Mouse (Mus musculus): Measurements from ENCODE around the gene Myzap. TPM values are rescaled to one million over a fixed set of nuclear protein-coding genes. Genes with fewer than 3 reads are reported as not detected.
"Not testable (repeated sequence)": the region's sequence is repeated elsewhere in the genome, so short reads cannot be mapped to it uniquely, and the experiment has no call there.

The Myzap gene
- polyA plus RNA-seq, 1 experiment from 2014 or later: 2.3 TPM

GRCm38 (mm10) chr9:71621968-71622367, 29.8 kb upstream of the Myzap start:
- no peak overlapping the region for H3K9ac ChIP-seq
- no peaks in the 10 kb centered on the region for H3K4me1 ChIP-seq (replicated peaks)
- H3K4me2 ChIP-seq: no peak overlapping the region
- no peak overlapping the region for H3K27ac ChIP-seq (replicated peaks)
- no peaks in the 10 kb centered on the region for H3K27me3 ChIP-seq
- no peaks in the 10 kb centered on the region for H3K9me3 ChIP-seq
- no peak overlapping the region for H3K4me3 ChIP-seq
- WGBS: 93% methylated on average over 4 of the region's 4 CpGs
- ATAC-seq (ENCODE audit: low FRiP score, low read depth): no peak
- H3K36me3 ChIP-seq: no peaks in the 10 kb centered on the region

- not testable (repeated sequence) for H3K4me2 ChIP-seq; H3K36me3 ChIP-seq; H3K4me1 ChIP-seq (replicated peaks); H3K9ac ChIP-seq; H3K27me3 ChIP-seq; H3K27ac ChIP-seq (replicated peaks); ATAC-seq (ENCODE audit: low FRiP score, low read depth); H3K9me3 ChIP-seq; H3K4me3 ChIP-seq
- 81% methylated on average over 5 of the region's 5 CpGs for WGBS
Observed at GRCm38 (mm10) chr9:71620116-71620515, 28.0 kb upstream of the Myzap start.

GRCm38 (mm10) chr9:71617363-71617762, 25.2 kb upstream of the Myzap start:
- 56% methylated on average over 8 of the region's 8 CpGs for WGBS
- no peaks in the 10 kb centered on the region for H3K9me3 ChIP-seq
- no peaks in the 10 kb centered on the region for H3K27me3 ChIP-seq
- no peak overlapping the region for H3K4me2 ChIP-seq
- no peak overlapping the region for H3K4me3 ChIP-seq
- no peak for ATAC-seq (ENCODE audit: low FRiP score, low read depth)
- H3K9ac ChIP-seq: no peak overlapping the region
- no peaks in the 10 kb centered on the region for H3K36me3 ChIP-seq
- H3K4me1 ChIP-seq (replicated peaks): no peaks in the 10 kb centered on the region
- H3K27ac ChIP-seq (replicated peaks): no peak overlapping the region

- Histone ChIP-seq H3K9ac (no peak overlapping the region), H3K4me3 (no peak overlapping the region), H3K27me3 (no peaks in the 10 kb centered on the region), H3K9me3 (no peaks in the 10 kb centered on the region), H3K4me2 (no peak overlapping the region), H3K4me1 (replicated peaks) (no peaks in the 10 kb centered on the region), H3K27ac (replicated peaks) (no peak overlapping the region), H3K36me3 (no peaks in the 10 kb centered on the region)
- 9% methylated on average over 3 of the region's 3 CpGs for WGBS
- ATAC-seq (ENCODE audit: low FRiP score, low read depth): no peak
Observed at GRCm38 (mm10) chr9:71616185-71616584, 24.0 kb upstream of the Myzap start.

- H3K27me3 ChIP-seq: no peaks in the 10 kb centered on the region
- WGBS: 35% methylated on average over 2 of the region's 2 CpGs
- ATAC-seq (ENCODE audit: low FRiP score, low read depth): no peak
- H3K4me3 ChIP-seq: no peak overlapping the region
- H3K4me1 ChIP-seq (replicated peaks): 0 out of 2 replicates have a peak, but pooled peaks cover 1% of the 10 kb centered on the region
- H3K9ac ChIP-seq: no peak overlapping the region
- no peaks in the 10 kb centered on the region for H3K36me3 ChIP-seq
- no peaks in the 10 kb centered on the region for H3K9me3 ChIP-seq
- H3K4me2 ChIP-seq: no peak overlapping the region
- H3K27ac ChIP-seq (replicated peaks): no peak overlapping the region
Observed at GRCm38 (mm10) chr9:71614643-71615042, 22.5 kb upstream of the Myzap start.

- H3K9ac ChIP-seq: no peak overlapping the region
- 95% methylated on average over 6 of the region's 6 CpGs for WGBS
- H3K27me3 ChIP-seq: no peaks in the 10 kb centered on the region
- H3K9me3 ChIP-seq: no peaks in the 10 kb centered on the region
- H3K4me3 ChIP-seq: no peak overlapping the region
- H3K4me1 ChIP-seq (replicated peaks): 0 out of 2 replicates have a peak, but pooled peaks cover 3% of the 10 kb centered on the region
- no peak overlapping the region for H3K27ac ChIP-seq (replicated peaks)
- ATAC-seq (ENCODE audit: low FRiP score, low read depth): no peak
- H3K36me3 ChIP-seq: no peaks in the 10 kb centered on the region
- H3K4me2 ChIP-seq: no peak overlapping the region
Observed at GRCm38 (mm10) chr9:71612981-71613380, 20.8 kb upstream of the Myzap start.

GRCm38 (mm10) chr9:71611876-71612275, 19.7 kb upstream of the Myzap start:
- no peak overlapping the region for H3K27ac ChIP-seq (replicated peaks)
- H3K4me1 ChIP-seq (replicated peaks): 0 out of 2 replicates have a peak, but pooled peaks cover 3% of the 10 kb centered on the region
- H3K36me3 ChIP-seq: no peaks in the 10 kb centered on the region
- no peak overlapping the region for H3K4me2 ChIP-seq
- no peak overlapping the region for H3K9ac ChIP-seq
- no peaks in the 10 kb centered on the region for H3K27me3 ChIP-seq
- no peak overlapping the region for H3K4me3 ChIP-seq
- no peaks in the 10 kb centered on the region for H3K9me3 ChIP-seq
- 77% methylated on average over 4 of the region's 4 CpGs for WGBS
- ATAC-seq (ENCODE audit: low FRiP score, low read depth): no peak

- H3K4me3 ChIP-seq: no peak overlapping the region
- WGBS: 74% methylated on average over 6 of the region's 6 CpGs
- H3K36me3 ChIP-seq: no peaks in the 10 kb centered on the region
- no peak overlapping the region for H3K9ac ChIP-seq
- no peaks in the 10 kb centered on the region for H3K9me3 ChIP-seq
- H3K4me2 ChIP-seq: no peak overlapping the region
- no peaks in the 10 kb centered on the region for H3K27me3 ChIP-seq
- H3K4me1 ChIP-seq (replicated peaks): 0 out of 2 replicates have a peak, but pooled peaks cover 3% of the 10 kb centered on the region
- ATAC-seq (ENCODE audit: low FRiP score, low read depth): no peak
- no peak overlapping the region for H3K27ac ChIP-seq (replicated peaks)
Observed at GRCm38 (mm10) chr9:71609010-71609409, 16.9 kb upstream of the Myzap start.

GRCm38 (mm10) chr9:71606296-71607057, 14.3 kb upstream of the Myzap start:
- no peak overlapping the region for H3K9ac ChIP-seq
- no peak overlapping the region for H3K4me3 ChIP-seq
- H3K9me3 ChIP-seq: no peaks in the 10 kb centered on the region
- H3K36me3 ChIP-seq: no peaks in the 10 kb centered on the region
- 77% methylated on average over 13 of the region's 13 CpGs for WGBS
- H3K4me1 ChIP-seq (replicated peaks): 0 out of 2 replicates have a peak, but pooled peaks cover 3% of the 10 kb centered on the region
- ATAC-seq (ENCODE audit: low FRiP score, low read depth): no peak
- no peak overlapping the region for H3K27ac ChIP-seq (replicated peaks)
- no peaks in the 10 kb centered on the region for H3K27me3 ChIP-seq
- no peak overlapping the region for H3K4me2 ChIP-seq

GRCm38 (mm10) chr9:71604914-71605635, 12.9 kb upstream of the Myzap start:
- ATAC-seq (ENCODE audit: low FRiP score, low read depth): no peak
- no peak overlapping the region for H3K27ac ChIP-seq (replicated peaks)

GRCm38 (mm10) chr9:71599861-71600260, 7.7 kb upstream of the Myzap start:
- Histone ChIP-seq H3K9ac (no peak overlapping the region), H3K36me3 (no peaks in the 10 kb centered on the region), H3K27me3 (no peaks in the 10 kb centered on the region), H3K4me2 (no peak overlapping the region), H3K4me3 (no peak overlapping the region), H3K4me1 (replicated peaks) (no peaks in the 10 kb centered on the region), H3K27ac (replicated peaks) (no peak overlapping the region), H3K9me3 (no peaks in the 10 kb centered on the region)
- ATAC-seq (ENCODE audit: low FRiP score, low read depth): no peak
- 86% methylated on average over 7 of the region's 7 CpGs for WGBS

More at GRCm38 (mm10) chr9:71604914-71605635, 12.9 kb upstream of the Myzap start:
- Histone ChIP-seq H3K9me3 (no peaks in the 10 kb centered on the region), H3K27me3 (no peaks in the 10 kb centered on the region), H3K4me2 (no peak overlapping the region), H3K36me3 (no peaks in the 10 kb centered on the region), H3K9ac (no peak overlapping the region), H3K4me3 (no peak overlapping the region), H3K4me1 (replicated peaks) (0 out of 2 replicates have a peak, but pooled peaks cover 3% of the 10 kb centered on the region)
- 42% methylated on average over 6 of the region's 6 CpGs for WGBS

GRCm38 (mm10) chr9:71596888-71597287, 4.7 kb upstream of the Myzap start:
- H3K36me3 ChIP-seq: no peaks in the 10 kb centered on the region
- WGBS: 67% methylated on average over 6 of the region's 6 CpGs
- no peak overlapping the region for H3K27ac ChIP-seq (replicated peaks)
- no peaks in the 10 kb centered on the region for H3K27me3 ChIP-seq
- peaks cover 11% of the 10 kb centered on the region for H3K4me1 ChIP-seq (replicated peaks)
- H3K9ac ChIP-seq: no peak overlapping the region
- no peak for ATAC-seq (ENCODE audit: low FRiP score, low read depth)
- no peaks in the 10 kb centered on the region for H3K9me3 ChIP-seq
- H3K4me3 ChIP-seq: no peak overlapping the region
- no peak overlapping the region for H3K4me2 ChIP-seq
